Mouse (Mus musculus) megakaryocyte, embryonic 14.5 days (primary cell): ENCODE data around the gene Rbm47.

ENCODE experiments used
- FLI1 ChIP-seq: IDR thresholded peaks from 2 replicates; pipeline ENCODE4 v1.6.1; 2012; ENCODE audit warnings: low read length, inconsistent platforms, mixed read lengths
- GATA1 ChIP-seq: IDR thresholded peaks from 3 replicates; pipeline ENCODE4 v1.6.1; 2012; ENCODE audit warnings: mixed read lengths, low read length, inconsistent platforms, borderline replicate concordance

DNA sequence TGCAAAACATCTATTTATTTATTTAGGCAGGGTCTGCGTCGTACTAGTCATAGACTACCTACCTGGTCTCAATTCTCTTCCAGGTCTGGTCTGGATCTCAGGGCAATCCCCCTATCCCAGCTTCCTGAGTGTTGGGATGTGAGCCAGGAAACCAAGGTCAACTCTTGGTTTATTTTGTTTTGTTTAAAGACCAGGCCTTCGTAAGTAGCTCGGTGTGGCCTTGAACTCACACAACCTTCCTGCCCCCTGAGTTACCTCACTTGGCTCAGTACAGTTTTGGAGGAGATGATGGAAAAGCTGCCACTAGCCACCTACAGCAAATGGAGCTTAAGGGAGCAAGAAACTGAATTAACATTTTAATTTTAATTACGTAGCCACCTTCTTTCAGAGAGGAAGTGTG is 144.7 kb downstream of the Rbm47 start:
- no peak for TF ChIP-seq GATA1
- TF ChIP-seq FLI1 = no peak
